Mouse (Mus musculus) liver, embryonic 16.5 days (tissue): ENCODE results near the gene Polr3e. TPM values are rescaled to one million over a fixed set of nuclear protein-coding genes. Genes with fewer than 3 reads are reported as not detected.

Source experiments
- ATAC-seq: fragments of 200-750 bp; cut with Nextera tagmentation; 2 replicates; pipeline ENCODE4 v1.8.0; 2017; ENCODE audit warnings: low read depth, mild to moderate bottlenecking, moderate number of reproducible peaks, moderate library complexity
- H3K27ac ChIP-seq: fragments of 300-500 bp; sonication (generic); 2 replicates; pipeline ENCODE4 v1.5.1; 2014; ENCODE audit warnings: mild to moderate bottlenecking, low read length
- H3K27me3 ChIP-seq: fragments of 300-500 bp; sonication (generic); 2 replicates; pipeline ENCODE4 v1.6.1; 2014; ENCODE audit warnings: low read depth, low read length, mixed read lengths; ENCODE audit not compliant: control insufficient read depth, insufficient read depth
- H3K36me3 ChIP-seq: fragments of 300-500 bp; sonication (generic); 2 replicates; pipeline ENCODE4 v1.6.1; 2014; ENCODE audit warnings: mild to moderate bottlenecking; ENCODE audit not compliant: control insufficient read depth, insufficient read depth
- H3K4me1 ChIP-seq: fragments of 300-500 bp; sonication (generic); 2 replicates; pipeline ENCODE4 v1.6.1; 2014; ENCODE audit warnings: low read depth, low read length, mixed read lengths; ENCODE audit not compliant: control insufficient read depth
- H3K4me2 ChIP-seq: fragments of 300-500 bp; sonication (generic); 2 replicates; pipeline ENCODE4 v1.6.1; 2014; ENCODE audit warnings: low read depth, low read length, mixed read lengths
- H3K4me3 ChIP-seq: fragments of 300-500 bp; sonication (generic); 2 replicates; pipeline ENCODE4 v1.5.1; 2014; ENCODE audit warnings: low read depth, mild to moderate bottlenecking, low read length
- H3K9ac ChIP-seq: fragments of 300-500 bp; sonication (generic); 2 replicates; pipeline ENCODE4 v1.6.1; 2014; ENCODE audit warnings: low read depth, low read length
- H3K9me3 ChIP-seq: fragments of 300-500 bp; sonication (generic); replicated peaks from 2 replicates; pipeline ENCODE4 v1.6.1; 2016; ENCODE audit warnings: low read length; ENCODE audit not compliant: control insufficient read depth
- WGBS: fragments of 180-500 bp; shearing (Covaris S2); extraction: QIAGEN DNeasy Blood & Tissue Kit; methylation state at CpG from one replicate; pipeline ENCODE4 v1.1.7; 2014; ENCODE audit not compliant: insufficient replicate concordance; 5-methylcytosine and 5-hydroxymethylcytosine counted together
- polyA plus RNA-seq: library from polyadenylated mRNA; unstranded; fragments of >200 nt; fragmentation: Nextera tagmentation; extraction: Ambion mirVana; gene quantifications from 2 replicates; pipeline ENCODE4 v1.2.1, GENCODE M21; 2015

The Polr3e gene
- polyA plus RNA-seq, 1 experiment from 2014 or later = 10.1 TPM

DNA sequence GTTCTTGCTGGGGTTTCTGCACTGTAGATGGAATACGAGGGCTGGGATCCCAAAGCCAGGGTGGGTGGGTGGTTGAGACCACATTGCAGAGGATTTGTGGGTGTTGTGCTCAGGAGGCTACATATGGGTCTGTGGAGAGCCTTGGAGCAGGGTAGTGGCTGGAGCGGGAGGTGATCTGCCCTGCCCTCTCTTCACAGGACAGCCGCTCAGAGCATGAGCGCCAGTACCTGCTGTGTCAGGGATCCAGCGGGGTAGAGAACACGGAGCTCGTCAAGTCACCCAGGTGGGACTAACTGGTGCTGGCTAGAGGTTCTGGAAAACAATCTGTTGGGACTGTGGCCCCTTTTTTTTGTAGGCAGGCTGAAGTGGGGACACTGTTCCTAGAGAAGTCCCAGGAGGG lies 15.6 kb downstream of the Polr3e start:
- Histone ChIP-seq H3K36me3 (peaks cover 19% of the 10 kb centered on the region), H3K27me3 (no peaks in the 10 kb centered on the region), H3K4me2 (no peak overlapping the region), H3K4me3 (no peak overlapping the region), H3K4me1 (peaks cover 13% of the 10 kb centered on the region), H3K9ac (no peak overlapping the region), H3K9me3 (no peaks in the 10 kb centered on the region), H3K27ac (no peak overlapping the region)
- WGBS = 78% methylated on average over 7 of the region's 7 CpGs
- ATAC-seq = no peak

- H3K36me3 ChIP-seq = peaks cover 18% of the 10 kb centered on the region
- H3K4me1 ChIP-seq = peaks cover 13% of the 10 kb centered on the region
- H3K4me3 ChIP-seq = no peak overlapping the region
- H3K27ac ChIP-seq = no peak overlapping the region
- 54% methylated on average over 5 of the region's 5 CpGs for WGBS
- no peaks in the 10 kb centered on the region for H3K9me3 ChIP-seq
- no peak overlapping the region for H3K4me2 ChIP-seq
- ATAC-seq = peak; percentile 68
- no peak overlapping the region for H3K9ac ChIP-seq
- no peaks in the 10 kb centered on the region for H3K27me3 ChIP-seq
These were observed 16.2 kb downstream of the Polr3e start for GRCm38 (mm10) chr7:120933680-120934195.

- no peaks in the 10 kb centered on the region for H3K9me3 ChIP-seq
- H3K4me2 ChIP-seq = no peak overlapping the region
- H3K9ac ChIP-seq = no peak overlapping the region
- H3K27me3 ChIP-seq = no peaks in the 10 kb centered on the region
- H3K4me3 ChIP-seq = no peak overlapping the region
- H3K36me3 ChIP-seq = peaks cover 18% of the 10 kb centered on the region
- peak; percentile 42; the same call in 1 of the 2 replicates for ATAC-seq
- WGBS = 40% methylated on average over 5 of the region's 5 CpGs
- peaks cover 13% of the 10 kb centered on the region for H3K4me1 ChIP-seq
- no peak overlapping the region for H3K27ac ChIP-seq
These were observed 17.2 kb downstream of the Polr3e start for GRCm38 (mm10) chr7:120934716-120935115.

- no peak overlapping the region for H3K4me2 ChIP-seq
- peaks cover 13% of the 10 kb centered on the region for H3K4me1 ChIP-seq
- H3K27ac ChIP-seq = no peak overlapping the region
- 70% methylated on average over 4 of the region's 4 CpGs for WGBS
- H3K9ac ChIP-seq = no peak overlapping the region
- H3K27me3 ChIP-seq = no peaks in the 10 kb centered on the region
- H3K4me3 ChIP-seq = no peak overlapping the region
- no peak for ATAC-seq
- peaks cover 24% of the 10 kb centered on the region for H3K36me3 ChIP-seq
- no peaks in the 10 kb centered on the region for H3K9me3 ChIP-seq
These were observed 19.0 kb downstream of the Polr3e start for GRCm38 (mm10) chr7:120936522-120936921.

- WGBS = 80% methylated on average over 9 of the region's 9 CpGs
- Histone ChIP-seq H3K4me3 (no peak overlapping the region), H3K36me3 (peaks cover 30% of the 10 kb centered on the region), H3K4me2 (no peak overlapping the region), H3K9me3 (no peaks in the 10 kb centered on the region), H3K27me3 (no peaks in the 10 kb centered on the region), H3K9ac (no peak overlapping the region), H3K27ac (no peak overlapping the region), H3K4me1 (peaks cover 10% of the 10 kb centered on the region)
- no peak for ATAC-seq
These were observed 20.7 kb downstream of the Polr3e start for GRCm38 (mm10) chr7:120938206-120938605.

DNA sequence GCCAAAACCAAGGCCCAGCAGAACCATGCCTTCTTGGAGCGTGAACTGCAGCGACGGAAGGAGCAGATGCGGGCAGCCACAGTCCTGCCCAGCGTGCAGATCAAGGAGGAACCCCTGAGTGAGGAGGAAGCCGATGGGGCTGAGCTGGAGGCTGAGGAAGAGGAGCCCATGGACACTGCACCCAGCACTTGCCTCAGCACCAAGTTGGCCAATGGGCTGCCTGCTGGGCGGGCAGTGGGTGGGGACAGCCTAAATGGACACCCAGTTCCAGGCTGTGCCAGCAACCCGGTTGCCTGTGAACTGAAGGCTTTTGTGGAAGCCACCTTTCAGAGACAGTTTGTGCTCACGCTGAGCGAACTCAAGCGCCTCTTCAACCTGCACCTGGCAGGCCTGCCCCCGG lies 22.8 kb downstream of the Polr3e start:
- Histone ChIP-seq H3K27me3 (no peaks in the 10 kb centered on the region), H3K4me1 (no peaks in the 10 kb centered on the region), H3K4me3 (no peak overlapping the region), H3K27ac (no peak overlapping the region), H3K4me2 (no peak overlapping the region), H3K9ac (no peak overlapping the region), H3K9me3 (no peaks in the 10 kb centered on the region), H3K36me3 (peaks cover 40% of the 10 kb centered on the region)
- 82% methylated on average over 12 of the region's 12 CpGs for WGBS
- no peak for ATAC-seq

DNA sequence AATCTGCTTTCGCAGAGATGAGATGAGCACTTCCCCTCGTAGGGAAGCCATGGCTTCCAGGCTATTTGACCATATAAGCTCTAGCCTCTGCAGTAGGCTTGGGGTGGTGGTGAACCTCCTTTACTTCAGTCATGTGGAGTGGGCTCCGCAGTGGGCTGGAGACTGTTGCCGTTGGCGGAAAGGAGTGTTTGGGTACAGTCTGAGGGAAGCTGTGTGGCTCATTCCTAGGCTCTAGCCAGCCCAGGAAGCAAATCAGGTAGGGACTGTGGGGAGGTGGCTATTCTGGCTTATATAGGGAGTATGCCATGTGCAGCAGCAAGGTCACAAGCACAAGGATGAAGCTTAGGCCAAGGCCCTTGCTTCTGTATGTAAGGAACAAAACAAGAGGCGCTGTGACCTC lies 23.7 kb downstream of the Polr3e start:
- H3K4me2 ChIP-seq = no peak overlapping the region
- peaks cover 43% of the 10 kb centered on the region for H3K36me3 ChIP-seq
- H3K4me3 ChIP-seq = no peak overlapping the region
- ATAC-seq = no peak
- H3K9ac ChIP-seq = no peak overlapping the region
- no peak overlapping the region for H3K27ac ChIP-seq
- H3K4me1 ChIP-seq = no peaks in the 10 kb centered on the region
- WGBS = 82% methylated on average over 6 of the region's 6 CpGs
- no peaks in the 10 kb centered on the region for H3K27me3 ChIP-seq
- no peaks in the 10 kb centered on the region for H3K9me3 ChIP-seq

DNA sequence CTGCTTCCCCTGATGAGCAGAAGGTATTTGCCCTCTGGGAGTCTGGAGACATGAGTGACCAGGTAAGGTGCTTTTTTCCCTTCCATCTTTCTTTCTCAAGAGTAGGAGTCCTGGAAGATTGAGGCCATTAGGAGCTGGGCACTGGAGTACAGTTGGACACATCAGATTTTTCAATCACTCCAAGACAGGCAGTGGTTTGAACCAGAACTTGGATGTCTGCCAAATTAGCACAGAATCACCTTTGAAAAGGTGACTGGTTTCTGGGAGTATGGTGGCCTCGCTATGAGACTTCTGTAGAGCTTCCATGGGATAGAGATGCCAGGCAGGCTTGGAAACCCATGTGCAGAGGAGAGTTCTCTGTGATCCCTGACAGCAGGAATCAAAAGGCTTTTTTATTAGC lies 25.0 kb downstream of the Polr3e start:
- H3K4me2 ChIP-seq = no peak overlapping the region
- H3K27me3 ChIP-seq = no peaks in the 10 kb centered on the region
- H3K9me3 ChIP-seq = no peaks in the 10 kb centered on the region
- no peak overlapping the region for H3K4me3 ChIP-seq
- H3K27ac ChIP-seq = no peak overlapping the region
- no peak for ATAC-seq
- WGBS = 81% methylated on average over 1 of the region's 1 CpGs
- no peak overlapping the region for H3K9ac ChIP-seq
- H3K36me3 ChIP-seq = peaks cover 43% of the 10 kb centered on the region
- H3K4me1 ChIP-seq = no peaks in the 10 kb centered on the region

- WGBS = 79% methylated on average over 5 of the region's 8 CpGs
- no peak overlapping the region for H3K4me2 ChIP-seq
- no peak overlapping the region for H3K9ac ChIP-seq
- H3K4me1 ChIP-seq = no peaks in the 10 kb centered on the region
- H3K4me3 ChIP-seq = no peak overlapping the region
- H3K36me3 ChIP-seq = peaks cover 43% of the 10 kb centered on the region
- no peaks in the 10 kb centered on the region for H3K27me3 ChIP-seq
- no peaks in the 10 kb centered on the region for H3K9me3 ChIP-seq
- ATAC-seq = no peak
- no peak overlapping the region for H3K27ac ChIP-seq
These were observed 26.5 kb downstream of the Polr3e start for GRCm38 (mm10) chr7:120943936-120944509.
